Mouse (Mus musculus) kidney, adult 2 months (tissue): ENCODE results near the gene Spats2l.

Experiments used
- CTCF ChIP-seq: fragments of 200-500 bp; conservative IDR thresholded peaks from 2 replicates; pipeline ENCODE4 v1.5.1; 2011; ENCODE audit warnings: low read depth, mild to moderate bottlenecking, control low read depth, low read length, moderate library complexity, mixed read lengths; ENCODE audit not compliant: insufficient read depth, insufficient read length
- POLR2A ChIP-seq: fragments of 200-500 bp; IDR thresholded peaks from one replicate; pipeline ENCODE4 v1.6.1; 2011; ENCODE audit warnings: low read depth, low read length, control low read depth

DNA sequence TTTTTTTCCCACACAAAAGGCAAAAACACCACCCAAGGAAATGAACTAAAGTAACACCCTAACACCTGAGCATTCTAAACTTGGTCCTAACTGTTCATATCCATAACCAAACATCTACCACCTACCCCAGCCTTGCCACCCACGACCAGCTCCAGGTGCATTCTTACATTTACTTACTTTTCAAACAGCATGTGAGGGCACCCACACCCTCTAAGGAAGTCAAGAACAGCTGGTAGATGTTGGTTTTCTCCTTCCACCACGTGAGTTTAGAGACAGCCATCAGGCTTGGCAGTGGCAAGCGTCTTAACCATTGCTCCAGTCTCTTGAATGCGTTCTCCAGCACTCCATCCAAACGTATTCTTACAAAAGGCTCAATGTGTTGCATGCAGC, 180.4 kb downstream of the Spats2l start:
- no peak for TF ChIP-seq POLR2A
- TF ChIP-seq CTCF: no peak
